Mouse (Mus musculus) intestine, embryonic 14.5 days (tissue): ENCODE measurements around the gene Rpl23a. TPM values are rescaled to one million over a fixed set of nuclear protein-coding genes. Genes with fewer than 3 reads are reported as not detected.

ENCODE experiments used
- ATAC-seq: fragments of 200-750 bp; cut with Nextera tagmentation; replicated peaks from 2 replicates; pipeline ENCODE4 v1.8.0; 2017; ENCODE audit warnings: low read depth, moderate number of reproducible peaks, moderate TSS enrichment, moderate library complexity; ENCODE audit not compliant: low FRiP score, low TSS enrichment
- DNase-seq: peaks from one replicate; pipeline ENCODE4 v3.0.0-alpha.2; 2018; ENCODE audit warnings: low spot score
- H3K27ac ChIP-seq: fragments of 300-500 bp; sonication (generic); 2 replicates; pipeline ENCODE4 v1.5.1; 2014; ENCODE audit warnings: low read depth, mild to moderate bottlenecking, control low read depth
- H3K27me3 ChIP-seq: fragments of 300-500 bp; sonication (generic); replicated peaks from 2 replicates; pipeline ENCODE4 v1.6.1; 2014; ENCODE audit warnings: low read length, control low read depth; ENCODE audit not compliant: control insufficient read depth, insufficient read depth
- H3K36me3 ChIP-seq: fragments of 300-500 bp; sonication (generic); 2 replicates; pipeline ENCODE4 v1.6.1; 2014; ENCODE audit warnings: low read length, control low read depth; ENCODE audit not compliant: control insufficient read depth, insufficient read depth
- H3K4me1 ChIP-seq: fragments of 300-500 bp; sonication (generic); replicated peaks from 2 replicates; pipeline ENCODE4 v1.6.1; 2014; ENCODE audit warnings: low read length, control low read depth, mixed read lengths; ENCODE audit not compliant: control insufficient read depth, insufficient read depth
- H3K4me2 ChIP-seq: fragments of 300-500 bp; sonication (generic); 2 replicates; pipeline ENCODE4 v1.6.1; 2014; ENCODE audit warnings: low read length
- H3K4me3 ChIP-seq: fragments of 300-500 bp; sonication (generic); 2 replicates; pipeline ENCODE4 v1.5.1; 2014; ENCODE audit warnings: low read depth, low read length, control low read depth, mixed read lengths
- H3K9ac ChIP-seq: fragments of 300-500 bp; sonication (generic); 2 replicates; pipeline ENCODE4 v1.6.1; 2014; ENCODE audit warnings: mild to moderate bottlenecking, low read length
- H3K9me3 ChIP-seq: fragments of 300-500 bp; sonication (generic); 2 replicates; pipeline ENCODE4 v1.6.1; 2016; ENCODE audit warnings: low read length, control low read depth; ENCODE audit not compliant: control insufficient read depth
- WGBS: fragments of 180-500 bp; shearing (Covaris S2); extraction: QIAGEN DNeasy Blood & Tissue Kit; methylation state at CpG from one replicate; pipeline ENCODE4 v1.1.7; 2014; 5-methylcytosine and 5-hydroxymethylcytosine counted together
- polyA plus RNA-seq: library from polyadenylated mRNA; unstranded; fragments of >200 nt; fragmentation: Nextera tagmentation; extraction: Ambion mirVana; gene quantifications from 2 replicates; pipeline ENCODE4 v1.2.1, GENCODE M21; 2014

Rpl23a gene
- polyA plus RNA-seq, 1 experiment from 2014 or later: 1,870 TPM

DNA sequence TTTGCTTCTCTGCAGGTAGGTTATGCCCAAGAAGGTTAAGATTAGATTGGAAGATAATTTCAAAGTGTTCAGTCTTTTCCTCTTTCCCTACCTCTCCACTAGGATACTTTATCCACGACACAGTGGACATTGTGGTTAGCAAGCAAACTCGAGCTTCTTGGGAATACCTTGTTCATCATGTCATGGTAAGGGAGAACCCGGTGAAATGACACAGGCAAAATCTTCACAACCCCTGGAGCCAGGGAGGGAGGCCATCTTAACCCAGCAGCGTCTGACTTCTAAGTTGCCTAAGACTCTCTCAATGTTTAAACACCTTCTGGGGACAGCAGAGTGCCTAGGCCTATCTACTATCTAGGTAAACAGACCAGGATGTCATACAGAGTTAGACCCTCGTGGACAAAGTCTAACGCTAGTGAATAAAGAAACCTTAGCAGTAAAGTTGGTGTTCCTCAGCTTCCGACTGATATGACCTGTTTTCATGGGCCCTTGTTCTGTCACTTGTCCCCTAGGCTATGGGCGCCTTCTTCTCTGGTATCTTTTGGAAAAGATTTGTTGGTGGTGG is 3.9 kb downstream of the Rpl23a start:
- ATAC-seq: no peak
- H3K4me2 ChIP-seq: peak overlapping the region; percentile 98

DNA sequence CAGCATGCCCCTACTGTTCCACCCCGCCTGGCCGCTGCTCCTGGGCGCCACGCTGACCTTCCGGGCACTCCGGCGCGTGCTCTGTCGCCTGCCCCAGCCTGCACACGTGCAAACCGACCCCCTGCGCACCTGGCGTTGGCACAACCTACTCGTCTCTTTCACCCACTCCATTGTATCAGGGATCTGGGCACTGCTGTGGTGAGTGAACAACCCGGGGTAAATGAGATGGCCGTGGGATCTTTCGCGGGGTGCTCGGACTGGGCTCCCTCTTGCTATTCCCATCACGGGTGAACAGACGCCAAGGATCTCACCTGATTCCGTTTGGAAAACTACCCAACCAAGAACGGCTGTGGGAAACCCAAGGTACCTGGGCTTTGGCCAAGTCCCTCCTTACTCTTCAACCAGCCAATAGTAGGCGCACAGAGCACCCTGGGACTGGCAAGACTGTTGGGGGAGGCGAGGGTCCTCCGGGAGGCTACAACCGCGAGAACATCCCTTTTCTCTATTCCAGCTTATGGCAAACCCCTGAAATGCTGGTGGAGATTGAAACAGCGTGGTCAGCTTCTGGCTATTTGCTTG is 4.4 kb downstream of the Rpl23a start:
- DNase-seq (peak; percentile 85), ATAC-seq (peak; percentile 2)
- Histone ChIP-seq H3K27me3 (no peaks in the 10 kb centered on the region), H3K9ac (peak overlapping the region; percentile 70), H3K36me3 (peaks cover 33% of the 10 kb centered on the region), H3K4me2 (peak overlapping the region; percentile 98), H3K4me3 (peak overlapping the region; percentile 58), H3K9me3 (no peaks in the 10 kb centered on the region), H3K27ac (peak overlapping the region; percentile 94), H3K4me1 (peaks cover 47% of the 10 kb centered on the region)
- under 1% methylated on average over 29 of the region's 29 CpGs for WGBS

More for the DNA sequence above, 3.9 kb downstream of the Rpl23a start:
- Histone ChIP-seq H3K27me3 (no peaks in the 10 kb centered on the region), H3K36me3 (peaks cover 33% of the 10 kb centered on the region), H3K9ac (peak overlapping the region; percentile 70), H3K27ac (peak overlapping the region; percentile 94), H3K9me3 (no peaks in the 10 kb centered on the region), H3K4me1 (peaks cover 50% of the 10 kb centered on the region), H3K4me3 (peak overlapping the region; percentile 58)
- peak; percentile 57 for DNase-seq
- WGBS: 23% methylated on average over 8 of the region's 8 CpGs

DNA sequence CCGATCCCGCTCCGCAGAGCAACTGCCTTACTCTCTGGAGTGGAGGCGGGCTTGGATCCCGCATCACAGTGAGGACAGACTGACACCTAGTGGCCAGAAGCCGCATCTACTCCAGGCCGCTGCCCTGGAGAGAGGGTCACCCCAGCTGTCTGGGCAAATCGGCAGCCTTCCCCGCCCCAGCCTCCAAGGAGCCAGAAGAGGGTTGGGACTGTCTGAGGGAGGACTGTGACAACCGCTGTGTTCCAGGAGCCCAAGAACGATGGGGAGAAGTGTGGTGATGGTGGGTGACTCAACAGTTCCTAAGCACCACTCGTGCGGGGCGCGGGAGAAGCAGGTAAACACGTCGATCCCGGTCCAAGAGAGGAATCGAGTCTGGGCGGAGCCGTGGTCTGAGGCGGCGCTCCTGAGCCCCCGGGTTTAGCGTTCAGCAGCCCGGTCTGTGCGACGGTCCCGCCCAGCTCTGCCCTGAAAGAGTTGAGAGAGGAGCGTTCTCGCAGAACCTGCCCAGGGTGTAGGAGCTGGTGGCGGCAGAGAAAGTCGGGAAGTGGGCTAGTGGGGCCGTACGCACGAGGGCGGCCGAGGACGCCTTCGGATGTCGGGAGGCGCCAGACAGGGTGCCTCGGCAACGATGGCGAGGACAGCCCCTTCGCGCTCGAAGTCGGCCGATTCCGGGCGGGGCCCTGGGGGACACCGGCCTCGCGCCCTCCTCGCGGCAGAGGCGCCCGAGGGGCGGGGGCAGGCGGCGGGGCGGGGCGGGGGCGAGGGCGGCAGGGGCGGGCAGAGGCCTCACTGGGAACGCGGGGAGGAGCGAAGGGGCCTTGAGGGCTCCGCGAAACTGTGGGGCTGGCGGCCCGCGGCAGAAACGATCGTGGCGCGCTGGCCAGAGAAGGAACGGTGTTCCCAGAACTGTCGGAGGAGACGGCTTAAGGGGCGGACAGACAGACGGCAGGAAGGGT is 5.2 kb downstream of the Rpl23a start:
- ATAC-seq (peak; percentile 78), DNase-seq (peak; percentile 99)
- H3K36me3 ChIP-seq: peaks cover 33% of the 10 kb centered on the region
- peak overlapping the region; percentile 94 for H3K27ac ChIP-seq
- H3K27me3 ChIP-seq: no peaks in the 10 kb centered on the region
- no peaks in the 10 kb centered on the region for H3K9me3 ChIP-seq
- peak overlapping the region; percentile 58 for H3K4me3 ChIP-seq
- H3K4me1 ChIP-seq: peaks cover 46% of the 10 kb centered on the region
- peak overlapping the region; percentile 70 for H3K9ac ChIP-seq
- WGBS: under 1% methylated on average over 78 of the region's 84 CpGs
- peak overlapping the region; percentile 98 for H3K4me2 ChIP-seq

DNA sequence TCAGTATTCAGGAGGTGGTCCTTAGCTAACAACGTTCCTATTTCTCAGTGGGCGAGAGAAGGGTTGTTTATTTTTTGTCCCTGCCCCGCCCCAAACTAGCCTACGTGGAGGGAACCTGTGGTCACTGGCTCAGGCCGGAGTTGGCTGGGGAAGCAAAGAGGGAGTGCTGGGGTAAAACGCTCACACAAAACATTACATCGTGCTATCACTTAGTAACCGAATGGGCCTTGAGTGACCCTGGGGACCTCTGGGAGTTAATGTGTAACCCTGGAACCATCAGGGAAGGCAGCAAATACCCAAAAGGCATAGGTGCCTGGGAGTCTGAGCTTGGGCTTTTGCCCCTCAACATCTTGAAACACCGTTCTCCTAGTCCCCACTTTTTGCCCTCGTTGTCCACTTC is 5.9 kb downstream of the Rpl23a start:
- peaks cover 46% of the 10 kb centered on the region for H3K4me1 ChIP-seq
- DNase-seq (no peak), ATAC-seq (peak; percentile 8)
- H3K27me3 ChIP-seq: no peaks in the 10 kb centered on the region
- H3K9me3 ChIP-seq: no peaks in the 10 kb centered on the region
- H3K4me2 ChIP-seq: peak overlapping the region; percentile 98
- WGBS: 0% methylated on average over 10 of the region's 10 CpGs
- peak overlapping the region; percentile 58 for H3K4me3 ChIP-seq
- peaks cover 32% of the 10 kb centered on the region for H3K36me3 ChIP-seq
- H3K27ac ChIP-seq: peak overlapping the region; percentile 94
- peak overlapping the region; percentile 47 for H3K9ac ChIP-seq

DNA sequence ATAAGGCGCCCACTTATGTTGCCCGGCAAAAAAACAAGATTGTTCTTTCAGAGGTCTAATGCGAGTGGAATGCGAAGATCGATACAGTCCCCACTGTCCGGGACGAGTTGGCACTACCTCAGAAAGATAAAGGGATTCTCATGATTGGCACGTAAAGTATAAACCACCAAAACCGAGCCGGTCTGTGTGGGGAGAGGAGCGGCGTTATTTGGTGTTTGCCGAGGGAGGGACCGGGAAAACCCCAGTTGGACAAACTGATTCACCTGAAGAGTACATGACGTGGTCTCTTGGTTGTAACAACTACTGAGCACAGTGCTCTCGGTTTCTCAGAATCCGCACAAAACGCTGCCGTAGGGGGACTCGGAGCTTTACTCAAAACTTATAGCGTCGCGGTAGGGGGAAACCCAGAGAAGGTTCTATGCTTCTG is 6.5 kb downstream of the Rpl23a start:
- DNase-seq (peak; percentile 69), ATAC-seq (no peak)
- peak overlapping the region; percentile 58 for H3K4me3 ChIP-seq
- peaks cover 43% of the 10 kb centered on the region for H3K4me1 ChIP-seq
- peak overlapping the region; percentile 47 for H3K9ac ChIP-seq
- WGBS: under 1% methylated on average over 23 of the region's 23 CpGs
- peak overlapping the region; percentile 94 for H3K27ac ChIP-seq
- H3K36me3 ChIP-seq: peaks cover 30% of the 10 kb centered on the region
- peak overlapping the region; percentile 98 for H3K4me2 ChIP-seq
- H3K9me3 ChIP-seq: no peaks in the 10 kb centered on the region
- no peaks in the 10 kb centered on the region for H3K27me3 ChIP-seq

DNA sequence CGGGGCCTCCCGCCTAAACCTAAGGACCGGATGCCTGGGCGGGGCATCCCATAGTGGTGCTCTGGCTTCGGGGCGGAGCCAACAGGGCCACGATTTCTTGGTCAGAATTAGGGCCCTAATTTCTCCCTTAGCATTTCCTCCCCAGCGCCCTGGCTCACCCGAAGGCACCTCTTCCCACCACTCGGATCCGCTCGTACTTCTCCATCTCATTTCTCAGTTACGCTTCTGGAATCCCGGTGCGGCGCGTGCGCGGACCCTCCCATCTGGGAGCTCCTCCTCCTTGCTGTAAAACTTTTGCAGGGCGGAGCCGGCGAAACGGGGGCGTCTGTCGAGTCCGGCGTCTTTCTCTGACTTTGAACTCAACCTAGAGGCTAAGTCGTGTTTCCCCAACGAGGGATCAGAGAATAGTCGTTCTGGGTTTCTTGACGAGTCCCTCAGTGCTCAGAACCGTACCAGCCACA is 7.0 kb downstream of the Rpl23a start, which contains the start of the genes Nek8 and Tlcd1:
TSS of gene Nek8 (minus strand) at position 274 of the 461 bp plus-strand sequence.
TSS of gene Tlcd1 (plus strand) at position 310 of the 461 bp plus-strand sequence.
- peak; percentile 57; the same call in 1 of the 2 replicates for ATAC-seq
- WGBS: under 1% methylated on average over 32 of the region's 32 CpGs
- H3K4me2 ChIP-seq: peak within 1 kb of the TSS; percentile 98

DNA sequence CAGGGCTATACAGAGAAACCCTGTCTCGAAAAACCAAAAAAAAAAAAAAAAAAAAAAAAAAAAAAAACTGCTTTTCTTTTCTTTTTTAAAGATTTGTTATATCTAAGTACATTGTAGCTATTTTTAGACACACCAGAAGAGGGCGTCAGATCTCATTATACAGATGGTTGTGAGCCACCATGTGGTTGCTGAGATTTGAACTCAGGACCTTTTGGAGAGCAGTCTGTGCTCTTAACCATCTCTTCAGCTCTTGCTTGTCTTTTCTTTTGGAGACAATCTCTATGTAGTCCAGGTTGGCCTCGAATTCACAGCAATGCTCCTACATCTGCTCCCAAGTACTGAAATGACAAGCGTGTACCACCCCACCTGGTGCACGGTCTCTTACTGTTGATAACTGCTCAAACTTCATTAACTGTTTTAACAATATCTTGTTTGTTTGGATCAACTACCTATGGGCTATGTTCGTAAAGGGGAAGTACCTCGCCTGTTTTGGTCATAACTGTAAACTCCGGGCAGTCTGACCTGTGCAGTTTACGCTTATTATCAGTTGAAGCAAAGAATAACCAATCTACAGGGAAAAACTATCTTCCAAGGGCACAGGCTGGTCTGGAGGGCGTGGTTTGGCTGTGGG is 7.5 kb downstream of the Rpl23a start:
- ATAC-seq (no peak), DNase-seq (no peak)
- H3K9ac ChIP-seq: peak overlapping the region; percentile 47
- H3K9me3 ChIP-seq: no peaks in the 10 kb centered on the region
- H3K4me1 ChIP-seq: peaks cover 33% of the 10 kb centered on the region
- H3K27ac ChIP-seq: peak overlapping the region; percentile 94
- H3K27me3 ChIP-seq: no peaks in the 10 kb centered on the region
- H3K4me3 ChIP-seq: peak overlapping the region; percentile 58
- H3K36me3 ChIP-seq: peaks cover 20% of the 10 kb centered on the region
- peak overlapping the region; percentile 98 for H3K4me2 ChIP-seq
- WGBS: 3% methylated on average over 9 of the region's 10 CpGs

More for the DNA sequence above, 7.0 kb downstream of the Rpl23a start, which contains the start of the genes Nek8 and Tlcd1:
- H3K27me3 ChIP-seq: no peaks in the 10 kb centered on the region
- peak; percentile 94 for DNase-seq
- H3K36me3 ChIP-seq: peaks cover 25% of the 10 kb centered on the region
- no peaks in the 10 kb centered on the region for H3K9me3 ChIP-seq
- H3K4me3 ChIP-seq: peak within 1 kb of the TSS; percentile 58
- peaks cover 38% of the 10 kb centered on the region for H3K4me1 ChIP-seq
- peak within 1 kb of the TSS; percentile 94 for H3K27ac ChIP-seq
- peak within 1 kb of the TSS; percentile 47 for H3K9ac ChIP-seq

DNA sequence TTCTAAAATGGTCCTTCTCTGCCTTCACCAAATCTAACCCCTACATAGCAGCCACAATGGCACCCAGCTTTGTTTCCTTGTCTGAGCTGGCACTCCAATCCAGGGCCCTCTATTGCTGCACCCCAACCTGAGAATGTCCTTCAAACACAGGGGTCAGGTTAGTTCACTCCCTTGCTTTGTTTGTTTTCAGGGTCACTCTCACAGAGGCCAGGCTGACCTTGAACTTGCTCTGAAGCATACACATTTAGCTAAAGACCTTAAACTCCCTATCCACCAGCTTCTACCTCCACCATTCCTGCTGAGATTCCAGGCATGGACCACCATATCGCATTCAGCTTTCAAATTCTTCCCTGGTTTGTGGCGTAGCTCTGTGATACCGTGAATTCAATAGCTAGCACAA is 8.9 kb downstream of the Rpl23a start:
- Histone ChIP-seq H3K4me2 (no peak overlapping the region), H3K4me3 (no peak overlapping the region), H3K36me3 (peaks cover 6% of the 10 kb centered on the region), H3K9me3 (no peaks in the 10 kb centered on the region), H3K4me1 (peaks cover 19% of the 10 kb centered on the region), H3K9ac (no peak overlapping the region), H3K27me3 (no peaks in the 10 kb centered on the region), H3K27ac (no peak overlapping the region)
- 80% methylated on average over 3 of the region's 3 CpGs for WGBS
- DNase-seq (no peak), ATAC-seq (no peak)
